ENCODE assay signal across 11 mouse cellular contexts in the genomic region with DNA sequence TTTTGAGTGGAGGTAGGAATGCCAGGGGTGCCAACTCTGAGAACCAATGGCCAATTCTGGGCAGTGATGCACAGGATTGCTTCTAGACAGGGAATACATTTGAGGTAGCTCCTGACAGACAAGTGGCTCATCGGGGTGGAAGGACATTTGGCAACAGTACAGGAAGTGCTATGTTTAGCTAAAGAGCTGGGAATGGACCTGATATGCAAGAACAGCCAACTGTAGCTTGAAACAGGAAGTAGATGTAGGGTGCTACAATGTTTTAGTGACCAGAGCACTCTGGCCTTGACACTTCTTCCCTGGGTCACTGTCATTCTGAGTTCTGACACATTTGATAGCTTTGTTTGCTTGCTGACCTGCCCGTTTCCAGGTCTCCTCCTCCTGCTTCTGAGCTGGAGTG. TPM values are rescaled to one million over a fixed set of nuclear protein-coding genes. Genes with fewer than 3 reads are reported as not detected.
A peak's percentile ranks its signal among the peaks of the same experiment; 100 is the strongest.
DNase-seq lines count a peak whose midpoint lies in the region; ATAC-seq lines count a peak whose summit lies in the region.
"Had no signal": no experiment of that assay in that cellular context is flagged by ENCODE, and none has a peak within 500 bp of the region (broad histone marks: within the 10 kb centered on the region; RNA-seq: fewer than 3 reads in every experiment).

No protein-coding gene starts in this region.

- peak; percentile 79 for ATAC-seq in granulocyte monocyte progenitor cell, adult 5-6 weeks (replicated peaks; ENCODE audit: poor library complexity, severe bottlenecking)
- ATAC-seq in hindbrain, embryonic 12.5 days (ENCODE audit: low FRiP score) = no peak
- ATAC-seq: midbrain, embryonic 13.5 days had no signal

- no peaks in the 10 kb centered on the region for H3K36me3 ChIP-seq in heart, embryonic 10.5 days
- H3K36me3 ChIP-seq in hindbrain, embryonic 12.5 days = no peaks in the 10 kb centered on the region
- H3K36me3 ChIP-seq: midbrain, embryonic 13.5 days had no signal

- H3K27ac ChIP-seq in heart, embryonic 10.5 days = no peak overlapping the region; the same call in 1 of the 2 replicates
- H3K27ac ChIP-seq in hindbrain, embryonic 12.5 days = no peak overlapping the region
- H3K27ac ChIP-seq: left cerebral cortex, adult 2 months; midbrain, embryonic 13.5 days had no signal

- no peak overlapping the region for H3K4me2 ChIP-seq in hindbrain, embryonic 12.5 days (replicated peaks)
- H3K4me2 ChIP-seq: midbrain, embryonic 13.5 days had no signal

- H3K4me3 ChIP-seq in heart, embryonic 10.5 days = no peak overlapping the region
- no peak overlapping the region for H3K4me3 ChIP-seq in hindbrain, embryonic 12.5 days
- H3K4me3 ChIP-seq: left cerebral cortex, adult 2 months; midbrain, embryonic 13.5 days had no signal

- peaks cover 25% of the 10 kb centered on the region for H3K4me1 ChIP-seq in heart, embryonic 10.5 days
- peaks cover 26% of the 10 kb centered on the region for H3K4me1 ChIP-seq in hindbrain, embryonic 12.5 days

- no peak overlapping the region for H3K9ac ChIP-seq in hindbrain, embryonic 12.5 days
- H3K9ac ChIP-seq: midbrain, embryonic 13.5 days had no signal

- DNase-seq in heart, adult 9 months (ENCODE audit: low spot score in 2 of 2) = peak; percentile 40 to 53
- no peak for DNase-seq in heart, embryonic 10.5 days (ENCODE audit: low spot score)
- peak; percentile 19 for DNase-seq in A20 (ENCODE audit: low read depth, low spot score)
- DNase-seq in lung, postnatal 10 days = peak; percentile 38
- DNase-seq in ovary, postnatal 14 days (ENCODE audit: low spot score) = no peak
- DNase-seq in urinary bladder, adult 2 months (ENCODE audit: low spot score) = no peak
- DNase-seq: cerebellum, adult 18-20 months had no signal

- WGBS in heart, embryonic 10.5 days = 40% methylated on average over 2 of the region's 2 CpGs
- WGBS in hindbrain, embryonic 12.5 days = 57% methylated on average over 2 of the region's 2 CpGs

- H3K9me3 ChIP-seq in heart, embryonic 10.5 days = no peaks in the 10 kb centered on the region
- no peaks in the 10 kb centered on the region for H3K9me3 ChIP-seq in hindbrain, embryonic 12.5 days (replicated peaks)
- H3K9me3 ChIP-seq: midbrain, embryonic 13.5 days had no signal

- H3K27me3 ChIP-seq in heart, embryonic 10.5 days (ENCODE audit: insufficient read depth, poor library complexity, severe bottlenecking) = no peaks in the 10 kb centered on the region
- peaks cover 4% of the 10 kb centered on the region; the same call in 1 of the 2 replicates for H3K27me3 ChIP-seq in hindbrain, embryonic 12.5 days
- H3K27me3 ChIP-seq: midbrain, embryonic 13.5 days had no signal

RNA-seq across cellular contexts. Expression of gene Cdk5r1, which starts 46.0 kb away (rescaled TPM):
- polyA plus RNA-seq in heart, embryonic 10.5 days (2016; fragmentation: Nextera tagmentation; extraction: Ambion mirVana) = 0.34 and 0.72 TPM in 2 replicates
- total RNA-seq in granulocyte monocyte progenitor cell, adult 5-6 weeks (2014; fragmentation: Nextera tagmentation) = 6.2 and 6.3 TPM in 2 replicates
- total RNA-seq in granulocyte monocyte progenitor cell, adult 5-6 weeks (2017) = 11.0 and 15.1 TPM in 2 replicates
- 0.94 and 1.4 TPM in 2 replicates for polyA plus RNA-seq in urinary bladder, adult 2 months (2012; rRNA removed)
- 76.3 and 77.3 TPM in 2 replicates for polyA plus RNA-seq in hindbrain, embryonic 12.5 days (2016; fragmentation: Nextera tagmentation; extraction: Ambion mirVana)

Comparison
In these comparisons a context has a peak if more than half of its experiments do, and no peak if none do; other contexts are left out.
1. DNase-seq: peak in heart, adult 9 months (2 of 2), A20 (single experiment) and lung, postnatal 10 days (single experiment); none in heart, embryonic 10.5 days (single experiment), ovary, postnatal 14 days (single experiment) and urinary bladder, adult 2 months (single experiment).
2. RNA of gene Cdk5r1, which starts 46.0 kb away (polyA plus RNA-seq): 76.3 to 77.3 TPM in hindbrain, embryonic 12.5 days; 0.94 to 1.4 TPM in urinary bladder, adult 2 months and 0.34 to 0.72 TPM in heart, embryonic 10.5 days; every median in the first group is over 10 times any median in the second.